Mouse (Mus musculus): Measurements from ENCODE around the gene Nup210l. TPM values are rescaled to one million over a fixed set of nuclear protein-coding genes. Genes with fewer than 3 reads are reported as not detected.

The Nup210l gene
- polyA plus RNA-seq, 1 experiment from 2014 or later, result 0.53 TPM

- Histone ChIP-seq H3K4me2 (ENCODE audit: low read length) (no peak overlapping the region), H3K27me3 (replicated peaks; ENCODE audit: control insufficient read depth, insufficient read depth, low read length) (no peaks in the 10 kb centered on the region), H3K36me3 (ENCODE audit: control insufficient read depth, insufficient read depth, low read length) (peaks cover 7% of the 10 kb centered on the region), H3K4me1 (replicated peaks; ENCODE audit: control insufficient read depth, insufficient read depth, low read length) (no peaks in the 10 kb centered on the region), H3K9ac (ENCODE audit: low read length) (no peak overlapping the region), H3K27ac (ENCODE audit: low read depth) (no peak overlapping the region), H3K9me3 (ENCODE audit: control insufficient read depth, low read length) (no peaks in the 10 kb centered on the region), H3K4me3 (ENCODE audit: low read depth, low read length) (no peak overlapping the region)
- DNase-seq (ENCODE audit: low spot score), result no peak
- ATAC-seq (replicated peaks; ENCODE audit: low FRiP score, low TSS enrichment, low read depth), result no peak
- 52% methylated on average over 1 of the region's 1 CpGs for WGBS
These were observed 99.0 kb downstream of the Nup210l start for GRCm38 (mm10) chr3:90202884-90203283.

- ATAC-seq (replicated peaks; ENCODE audit: low FRiP score, low TSS enrichment, low read depth) (no peak), DNase-seq (ENCODE audit: low spot score) (no peak)
- Histone ChIP-seq H3K4me1 (replicated peaks; ENCODE audit: control insufficient read depth, insufficient read depth, low read length) (no peaks in the 10 kb centered on the region), H3K4me3 (ENCODE audit: low read depth, low read length) (no peak overlapping the region), H3K9me3 (ENCODE audit: control insufficient read depth, low read length) (no peaks in the 10 kb centered on the region), H3K27me3 (replicated peaks; ENCODE audit: control insufficient read depth, insufficient read depth, low read length) (no peaks in the 10 kb centered on the region), H3K27ac (ENCODE audit: low read depth) (no peak overlapping the region), H3K36me3 (ENCODE audit: control insufficient read depth, insufficient read depth, low read length) (peaks cover 14% of the 10 kb centered on the region), H3K9ac (ENCODE audit: low read length) (no peak overlapping the region), H3K4me2 (ENCODE audit: low read length) (no peak overlapping the region)
- WGBS, result 65% methylated on average over 5 of the region's 5 CpGs
These were observed 99.7 kb downstream of the Nup210l start for GRCm38 (mm10) chr3:90203619-90204018.

DNA sequence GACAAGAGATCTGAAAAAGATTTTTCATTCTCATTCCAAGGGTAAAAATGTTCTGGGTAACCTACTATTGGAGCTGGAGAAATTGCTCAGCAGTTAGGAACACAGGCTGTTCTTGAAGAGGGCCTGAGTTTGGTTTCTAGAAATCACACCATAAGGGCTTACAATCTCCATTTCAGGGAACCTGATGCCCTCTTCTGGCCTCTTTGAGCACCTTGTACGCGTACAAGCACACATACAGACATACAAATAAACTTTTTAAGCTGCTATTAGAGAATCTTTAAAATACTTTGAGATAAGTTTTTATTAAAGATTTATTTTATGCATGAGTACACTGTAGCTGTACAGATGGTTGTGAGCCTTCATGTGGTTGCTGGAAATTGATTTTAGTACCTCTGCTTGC is 100.7 kb downstream of the Nup210l start:
- Histone ChIP-seq H3K4me1 (replicated peaks; ENCODE audit: control insufficient read depth, insufficient read depth, low read length) (no peaks in the 10 kb centered on the region), H3K36me3 (ENCODE audit: control insufficient read depth, insufficient read depth, low read length) (peaks cover 24% of the 10 kb centered on the region), H3K4me2 (ENCODE audit: low read length) (no peak overlapping the region), H3K9ac (ENCODE audit: low read length) (no peak overlapping the region), H3K27me3 (replicated peaks; ENCODE audit: control insufficient read depth, insufficient read depth, low read length) (no peaks in the 10 kb centered on the region), H3K4me3 (ENCODE audit: low read depth, low read length) (no peak overlapping the region), H3K27ac (ENCODE audit: low read depth) (no peak overlapping the region), H3K9me3 (ENCODE audit: control insufficient read depth, low read length) (no peaks in the 10 kb centered on the region)
- DNase-seq (ENCODE audit: low spot score) (no peak), ATAC-seq (replicated peaks; ENCODE audit: low FRiP score, low TSS enrichment, low read depth) (no peak)
- WGBS, result 92% methylated on average over 2 of the region's 2 CpGs

- Histone ChIP-seq H3K4me1 (replicated peaks; ENCODE audit: control insufficient read depth, insufficient read depth, low read length) (peaks cover 15% of the 10 kb centered on the region), H3K9me3 (ENCODE audit: control insufficient read depth, low read length) (no peaks in the 10 kb centered on the region), H3K4me3 (ENCODE audit: low read depth, low read length) (no peak overlapping the region), H3K27ac (ENCODE audit: low read depth) (no peak overlapping the region), H3K36me3 (ENCODE audit: control insufficient read depth, insufficient read depth, low read length) (peaks cover 53% of the 10 kb centered on the region), H3K9ac (ENCODE audit: low read length) (no peak overlapping the region), H3K27me3 (replicated peaks; ENCODE audit: control insufficient read depth, insufficient read depth, low read length) (no peaks in the 10 kb centered on the region), H3K4me2 (ENCODE audit: low read length) (no peak overlapping the region)
- 89% methylated on average over 2 of the region's 2 CpGs for WGBS
- DNase-seq (ENCODE audit: low spot score), result no peak
- no peak for ATAC-seq (replicated peaks; ENCODE audit: low FRiP score, low TSS enrichment, low read depth)
These were observed 104.7 kb downstream of the Nup210l start for GRCm38 (mm10) chr3:90208662-90209061.

- Histone ChIP-seq H3K4me2 (ENCODE audit: low read length) (no peak overlapping the region), H3K4me3 (ENCODE audit: low read depth, low read length) (no peak overlapping the region), H3K27me3 (replicated peaks; ENCODE audit: control insufficient read depth, insufficient read depth, low read length) (no peaks in the 10 kb centered on the region), H3K27ac (ENCODE audit: low read depth) (no peak overlapping the region), H3K9me3 (ENCODE audit: control insufficient read depth, low read length) (no peaks in the 10 kb centered on the region), H3K9ac (ENCODE audit: low read length) (no peak overlapping the region), H3K4me1 (replicated peaks; ENCODE audit: control insufficient read depth, insufficient read depth, low read length) (peaks cover 21% of the 10 kb centered on the region), H3K36me3 (ENCODE audit: control insufficient read depth, insufficient read depth, low read length) (peaks cover 53% of the 10 kb centered on the region)
- WGBS, result 84% methylated on average over 5 of the region's 5 CpGs
- DNase-seq (ENCODE audit: low spot score) (no peak), ATAC-seq (replicated peaks; ENCODE audit: low FRiP score, low TSS enrichment, low read depth) (no peak)
These were observed 106.1 kb downstream of the Nup210l start for GRCm38 (mm10) chr3:90209908-90210566.

GRCm38 (mm10) chr3:90211475-90212398 is 107.8 kb downstream of the Nup210l start:
- 82% methylated on average over 13 of the region's 13 CpGs for WGBS
- no peak for DNase-seq (ENCODE audit: low spot score)
- no peaks in the 10 kb centered on the region for H3K9me3 ChIP-seq (ENCODE audit: control insufficient read depth, low read length)
- H3K4me1 ChIP-seq (replicated peaks; ENCODE audit: control insufficient read depth, insufficient read depth, low read length), result peaks cover 21% of the 10 kb centered on the region
- H3K27me3 ChIP-seq (replicated peaks; ENCODE audit: control insufficient read depth, insufficient read depth, low read length), result no peaks in the 10 kb centered on the region
- no peak for ATAC-seq (replicated peaks; ENCODE audit: low FRiP score, low TSS enrichment, low read depth)
- H3K36me3 ChIP-seq (ENCODE audit: control insufficient read depth, insufficient read depth, low read length), result peaks cover 53% of the 10 kb centered on the region
- H3K4me2 ChIP-seq (ENCODE audit: low read length), result peak overlapping the region; percentile 97
- H3K4me3 ChIP-seq (ENCODE audit: low read depth, low read length), result peak overlapping the region; percentile 98
- peak overlapping the region; percentile 96 for H3K9ac ChIP-seq (ENCODE audit: low read length)
- no peak overlapping the region for H3K27ac ChIP-seq (ENCODE audit: low read depth)

DNA sequence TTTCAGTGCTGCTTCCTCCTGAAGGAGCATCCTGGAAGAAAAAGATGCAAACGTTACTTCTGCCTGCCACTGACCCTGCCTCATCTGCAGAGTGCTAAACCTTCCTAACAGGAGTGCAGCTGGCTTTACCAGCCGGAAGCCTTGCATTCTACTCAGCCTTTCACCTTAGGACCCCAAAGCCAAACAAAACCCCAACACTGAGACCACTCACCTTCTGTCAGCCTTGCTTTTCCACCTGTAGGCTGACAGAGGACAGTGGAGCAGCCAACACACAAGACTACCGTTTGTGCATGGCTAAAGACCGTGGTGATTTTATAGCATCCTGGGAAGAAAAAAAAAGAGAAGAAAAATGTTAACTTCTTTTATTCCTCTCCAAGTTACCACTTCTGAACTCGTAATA is 108.8 kb downstream of the Nup210l start:
- H3K9me3 ChIP-seq (ENCODE audit: control insufficient read depth, low read length), result no peaks in the 10 kb centered on the region
- peak overlapping the region; percentile 97 for H3K4me2 ChIP-seq (ENCODE audit: low read length)
- DNase-seq (ENCODE audit: low spot score) (no peak), ATAC-seq (replicated peaks; ENCODE audit: low FRiP score, low TSS enrichment, low read depth) (no peak)
- 8% methylated on average over 5 of the region's 5 CpGs for WGBS
- H3K36me3 ChIP-seq (ENCODE audit: control insufficient read depth, insufficient read depth, low read length), result peaks cover 48% of the 10 kb centered on the region
- H3K4me3 ChIP-seq (ENCODE audit: low read depth, low read length), result peak overlapping the region; percentile 98
- peaks cover 21% of the 10 kb centered on the region for H3K4me1 ChIP-seq (replicated peaks; ENCODE audit: control insufficient read depth, insufficient read depth, low read length)
- no peaks in the 10 kb centered on the region for H3K27me3 ChIP-seq (replicated peaks; ENCODE audit: control insufficient read depth, insufficient read depth, low read length)
- H3K9ac ChIP-seq (ENCODE audit: low read length), result peak overlapping the region; percentile 96
- H3K27ac ChIP-seq (ENCODE audit: low read depth), result peak overlapping the region; percentile 90; the same call in 1 of the 2 replicates

GRCm38 (mm10) chr3:90213377-90213866 is 109.5 kb downstream of the Nup210l start, which contains the start of the genes Rps27 and Rab13:
Gene Rps27 (minus strand): TSS chr3:90213651.
Gene Rab13 (plus strand): TSS chr3:90213695.
- H3K4me1 ChIP-seq (replicated peaks; ENCODE audit: control insufficient read depth, insufficient read depth, low read length), result peaks cover 21% of the 10 kb centered on the region
- WGBS, result under 1% methylated on average over 42 of the region's 42 CpGs
- H3K9ac ChIP-seq (ENCODE audit: low read length), result peak within 1 kb of the TSS; percentile 96

More at GRCm38 (mm10) chr3:90213377-90213866, 109.5 kb downstream of the Nup210l start, which contains the start of the genes Rps27 and Rab13:
- Histone ChIP-seq H3K4me2 (ENCODE audit: low read length) (peak within 1 kb of the TSS; percentile 97), H3K27ac (ENCODE audit: low read depth) (peak within 1 kb of the TSS; percentile 90), H3K27me3 (replicated peaks; ENCODE audit: control insufficient read depth, insufficient read depth, low read length) (no peaks in the 10 kb centered on the region), H3K9me3 (ENCODE audit: control insufficient read depth, low read length) (no peaks in the 10 kb centered on the region), H3K4me3 (ENCODE audit: low read depth, low read length) (peak within 1 kb of the TSS; percentile 98), H3K36me3 (ENCODE audit: control insufficient read depth, insufficient read depth, low read length) (peaks cover 41% of the 10 kb centered on the region)
- DNase-seq (ENCODE audit: low spot score) (peak; percentile 98), ATAC-seq (replicated peaks; ENCODE audit: low FRiP score, low TSS enrichment, low read depth) (peak; percentile 93)
